Mouse (Mus musculus) hindbrain, embryonic 12.5 days (tissue): Measurements from ENCODE around the gene Rest. TPM values are rescaled to one million over a fixed set of nuclear protein-coding genes. Genes with fewer than 3 reads are reported as not detected.

Experiments used
- ATAC-seq: fragments of 200-750 bp; cut with Nextera tagmentation; 2 replicates; pipeline ENCODE4 v1.8.0; 2017; ENCODE audit warnings: moderate TSS enrichment; ENCODE audit not compliant: low FRiP score
- H3K27ac ChIP-seq: fragments of 300-500 bp; sonication (generic); 2 replicates; pipeline ENCODE4 v1.5.1; 2016; ENCODE audit warnings: mild to moderate bottlenecking
- H3K27me3 ChIP-seq: fragments of 300-500 bp; sonication (generic); 2 replicates; pipeline ENCODE4 v1.6.1; 2016; ENCODE audit warnings: mild to moderate bottlenecking
- H3K36me3 ChIP-seq: fragments of 300-500 bp; sonication (generic); 2 replicates; pipeline ENCODE4 v1.6.1; 2016; ENCODE audit warnings: mild to moderate bottlenecking
- H3K4me1 ChIP-seq: fragments of 300-500 bp; sonication (generic); 2 replicates; pipeline ENCODE4 v1.6.1; 2016
- H3K4me2 ChIP-seq: fragments of 300-500 bp; sonication (generic); replicated peaks from 2 replicates; pipeline ENCODE4 v1.6.1; 2016; ENCODE audit warnings: mild to moderate bottlenecking
- H3K4me3 ChIP-seq: fragments of 300-500 bp; sonication (generic); 2 replicates; pipeline ENCODE4 v1.5.1; 2016; ENCODE audit warnings: mild to moderate bottlenecking
- H3K9ac ChIP-seq: fragments of 300-500 bp; sonication (generic); 2 replicates; pipeline ENCODE4 v1.6.1; 2016; ENCODE audit warnings: mild to moderate bottlenecking, moderate library complexity
- H3K9me3 ChIP-seq: fragments of 300-500 bp; sonication (generic); replicated peaks from 2 replicates; pipeline ENCODE4 v1.6.1; 2016; ENCODE audit warnings: mild to moderate bottlenecking
- WGBS: fragments of 180-500 bp; shearing (Covaris S2); methylation state at CpG from one replicate; pipeline ENCODE4 v1.1.7; 2016; 5-methylcytosine and 5-hydroxymethylcytosine counted together
- microRNA-seq: library from miRNA; unstranded; fragments of <30 nt; microRNA quantifications from one replicate; pipeline ENCODE4, GENCODE M21; 2017
- polyA plus RNA-seq: library from polyadenylated mRNA; unstranded; fragments of >200 nt; fragmentation: Nextera tagmentation; extraction: Ambion mirVana; gene quantifications from 2 replicates; pipeline ENCODE4 v1.2.1, GENCODE M21; 2016

Rest gene
- polyA plus RNA-seq, 1 experiment from 2014 or later, result 28.7 TPM

DNA sequence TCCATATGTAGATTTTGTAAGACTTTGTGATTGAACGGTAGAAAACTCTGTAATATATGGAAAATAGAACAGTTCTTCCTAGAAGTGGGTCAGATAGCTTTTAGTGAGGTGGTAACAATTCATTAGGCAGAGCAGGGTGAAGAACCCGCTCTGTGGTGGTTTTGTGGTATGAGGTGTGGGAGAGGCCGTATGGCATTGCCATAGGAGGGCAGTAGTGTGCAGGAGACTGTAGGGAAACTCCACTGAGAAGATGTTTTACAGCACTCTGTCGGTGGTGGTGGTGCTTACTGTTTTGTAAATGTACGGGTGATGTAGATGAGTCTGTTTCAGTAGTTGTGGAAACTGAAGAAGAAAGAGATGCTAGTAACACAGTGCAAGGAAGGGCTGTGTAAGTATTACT is 64.9 kb downstream of the Rest start:
- 83% methylated on average over 5 of the region's 5 CpGs for WGBS
- no peak for ATAC-seq
- no peak overlapping the region for H3K4me3 ChIP-seq
- no peaks in the 10 kb centered on the region for H3K27me3 ChIP-seq
- H3K4me1 ChIP-seq, result no peaks in the 10 kb centered on the region
- no peaks in the 10 kb centered on the region for H3K9me3 ChIP-seq
- no peak overlapping the region for H3K9ac ChIP-seq
- peaks cover 84% of the 10 kb centered on the region for H3K36me3 ChIP-seq
- H3K27ac ChIP-seq, result no peak overlapping the region
- H3K4me2 ChIP-seq, result no peak overlapping the region

Small RNA genes within 50 kb of the gene (microRNA-seq; reads per million reads assigned to microRNA genes)
- gene Mir5098, result 0.81 reads per million

Other genes starting within 250 kb of the Rest start
- 0.32 and 0.36 TPM in 2 replicates for gene Thegl, start 249.5 kb upstream of the Rest start, polyA plus RNA-seq
- 1.6 and 2.8 TPM in 2 replicates for gene Hopx, start 150.4 kb upstream of the Rest start, polyA plus RNA-seq
- gene Spink2, start 54.0 kb upstream of the Rest start, polyA plus RNA-seq, result 1.5 TPM in 2 replicates
- gene Noa1, start 44.6 kb downstream of the Rest start, polyA plus RNA-seq, result 32.8 and 35.5 TPM in 2 replicates
- gene Polr2b, start 44.7 kb downstream of the Rest start, polyA plus RNA-seq, result 80.1 and 87.0 TPM in 2 replicates
- 32.2 and 33.7 TPM in 2 replicates for gene Igfbp7, start 142.6 kb downstream of the Rest start, polyA plus RNA-seq